Mouse (Mus musculus) midbrain, embryonic 16.5 days (tissue): Measurements from ENCODE around the gene Pik3ip1. TPM values are rescaled to one million over a fixed set of nuclear protein-coding genes. Genes with fewer than 3 reads are reported as not detected.

Experiments used
- ATAC-seq: fragments of 200-750 bp; cut with Nextera tagmentation; 2 replicates; pipeline ENCODE4 v1.8.0; 2017; ENCODE audit warnings: moderate TSS enrichment
- H3K27ac ChIP-seq: fragments of 300-500 bp; sonication (generic); 2 replicates; pipeline ENCODE4 v1.5.1; 2014; ENCODE audit warnings: mild to moderate bottlenecking, low read length, mixed read lengths
- H3K27me3 ChIP-seq: fragments of 300-500 bp; sonication (generic); 2 replicates; pipeline ENCODE4 v1.6.1; 2014; ENCODE audit warnings: low read depth, low read length, mixed read lengths; ENCODE audit not compliant: control insufficient read depth, insufficient read depth
- H3K36me3 ChIP-seq: fragments of 300-500 bp; sonication (generic); 2 replicates; pipeline ENCODE4 v1.6.1; 2014; ENCODE audit warnings: mild to moderate bottlenecking, low read length, moderate library complexity, mixed read lengths; ENCODE audit not compliant: control insufficient read depth, insufficient read depth
- H3K4me1 ChIP-seq: fragments of 300-500 bp; sonication (generic); 2 replicates; pipeline ENCODE4 v1.6.1; 2014; ENCODE audit warnings: mild to moderate bottlenecking, low read length, mixed read lengths; ENCODE audit not compliant: control insufficient read depth, insufficient read depth
- H3K4me2 ChIP-seq: fragments of 300-500 bp; sonication (generic); 2 replicates; pipeline ENCODE4 v1.6.1; 2014; ENCODE audit warnings: mild to moderate bottlenecking, low read length, mixed read lengths
- H3K4me3 ChIP-seq: fragments of 300-500 bp; sonication (generic); 2 replicates; pipeline ENCODE4 v1.5.1; 2014; ENCODE audit warnings: low read depth, mild to moderate bottlenecking, low read length, moderate library complexity, mixed read lengths
- H3K9ac ChIP-seq: fragments of 300-500 bp; sonication (generic); 2 replicates; pipeline ENCODE4 v1.6.1; 2014; ENCODE audit warnings: low read depth, low read length, mixed read lengths
- H3K9me3 ChIP-seq: fragments of 300-500 bp; sonication (generic); replicated peaks from 2 replicates; pipeline ENCODE4 v1.6.1; 2014; ENCODE audit warnings: mild to moderate bottlenecking, low read length, mixed read lengths; ENCODE audit not compliant: control insufficient read depth, poor library complexity, severe bottlenecking
- WGBS: fragments of 180-500 bp; shearing (Covaris S2); extraction: QIAGEN DNeasy Blood & Tissue Kit; methylation state at CpG from one replicate; pipeline ENCODE4 v1.1.7; 2014; 5-methylcytosine and 5-hydroxymethylcytosine counted together
- polyA plus RNA-seq: library from polyadenylated mRNA; unstranded; fragments of >200 nt; fragmentation: Nextera tagmentation; extraction: Ambion mirVana; gene quantifications from 2 replicates; pipeline ENCODE4 v1.2.1, GENCODE M21; 2015

The Pik3ip1 gene
- polyA plus RNA-seq, 1 experiment from 2014 or later, result 29.5 TPM

- Histone ChIP-seq H3K27me3 (no peaks in the 10 kb centered on the region), H3K4me3 (no peak overlapping the region), H3K4me1 (peaks cover 28% of the 10 kb centered on the region), H3K4me2 (no peak overlapping the region), H3K9me3 (no peaks in the 10 kb centered on the region), H3K9ac (no peak overlapping the region), H3K36me3 (peaks cover 27% of the 10 kb centered on the region), H3K27ac (no peak overlapping the region)
- 83% methylated on average over 10 of the region's 10 CpGs for WGBS
- ATAC-seq, result no peak
Observed at GRCm38 (mm10) chr11:3297871-3298812, 32.1 kb upstream of the Pik3ip1 start.

- Histone ChIP-seq H3K27ac (no peak overlapping the region), H3K9ac (no peak overlapping the region), H3K27me3 (no peaks in the 10 kb centered on the region), H3K4me2 (no peak overlapping the region), H3K36me3 (peaks cover 27% of the 10 kb centered on the region), H3K4me3 (no peak overlapping the region), H3K9me3 (no peaks in the 10 kb centered on the region), H3K4me1 (peaks cover 22% of the 10 kb centered on the region)
- WGBS, result 91% methylated on average over 14 of the region's 14 CpGs
- ATAC-seq, result no peak
Observed at GRCm38 (mm10) chr11:3298813-3299185, 31.4 kb upstream of the Pik3ip1 start.

DNA sequence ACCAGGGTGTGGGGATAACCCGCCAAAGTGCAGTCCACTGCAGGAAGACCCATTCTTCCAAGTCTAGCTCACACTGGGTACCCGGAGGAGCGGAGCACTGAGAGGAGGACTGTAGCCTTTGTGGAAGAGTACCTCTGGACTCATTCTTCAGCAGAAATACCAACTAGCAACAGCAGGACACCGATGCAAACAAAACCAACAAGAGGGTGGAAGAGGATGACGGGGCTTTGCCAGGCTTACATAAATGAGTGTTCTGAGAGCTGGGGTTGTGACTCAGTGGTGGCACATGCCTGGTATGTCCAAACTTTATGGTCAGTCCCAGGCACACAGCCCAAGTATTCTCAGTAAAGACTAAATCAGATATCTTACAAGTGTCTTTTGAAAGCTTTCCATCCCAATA is 29.1 kb upstream of the Pik3ip1 start:
- Histone ChIP-seq H3K4me2 (no peak overlapping the region), H3K4me1 (peaks cover 2% of the 10 kb centered on the region), H3K4me3 (no peak overlapping the region), H3K27ac (no peak overlapping the region), H3K9ac (no peak overlapping the region), H3K27me3 (no peaks in the 10 kb centered on the region), H3K9me3 (no peaks in the 10 kb centered on the region), H3K36me3 (peaks cover 28% of the 10 kb centered on the region)
- no peak for ATAC-seq
- WGBS, result 96% methylated on average over 5 of the region's 5 CpGs

GRCm38 (mm10) chr11:3302385-3302784 is 27.8 kb upstream of the Pik3ip1 start:
- H3K27me3 ChIP-seq, result no peaks in the 10 kb centered on the region
- ATAC-seq, result no peak
- no peak overlapping the region for H3K27ac ChIP-seq
- H3K36me3 ChIP-seq, result peaks cover 39% of the 10 kb centered on the region
- H3K4me1 ChIP-seq, result no peaks in the 10 kb centered on the region
- H3K9ac ChIP-seq, result no peak overlapping the region
- WGBS, result 90% methylated on average over 4 of the region's 4 CpGs
- no peaks in the 10 kb centered on the region for H3K9me3 ChIP-seq
- no peak overlapping the region for H3K4me2 ChIP-seq
- H3K4me3 ChIP-seq, result no peak overlapping the region

DNA sequence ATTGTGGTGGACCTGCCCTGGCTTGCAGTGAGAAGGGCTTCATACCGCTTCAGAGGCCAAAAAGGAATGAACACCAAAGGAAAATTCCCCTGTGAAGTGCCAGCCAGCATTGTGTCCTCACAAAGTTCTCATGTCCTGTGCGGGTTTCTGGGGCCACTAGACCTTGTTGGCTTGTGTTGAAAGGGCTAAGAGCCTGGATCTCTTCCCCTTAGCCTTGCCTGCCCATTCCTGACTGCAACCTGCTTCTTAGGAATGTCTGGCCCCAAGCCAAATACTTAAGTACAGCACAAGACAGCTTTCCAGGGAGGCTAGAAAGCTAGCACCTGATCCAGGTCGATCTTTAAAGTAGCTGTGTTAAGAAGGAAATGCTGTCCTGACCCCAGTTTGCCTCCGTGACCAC is 27.4 kb upstream of the Pik3ip1 start:
- Histone ChIP-seq H3K9me3 (no peaks in the 10 kb centered on the region), H3K27me3 (no peaks in the 10 kb centered on the region), H3K9ac (no peak overlapping the region), H3K4me1 (no peaks in the 10 kb centered on the region), H3K27ac (no peak overlapping the region), H3K4me2 (no peak overlapping the region), H3K4me3 (no peak overlapping the region), H3K36me3 (peaks cover 40% of the 10 kb centered on the region)
- no peak for ATAC-seq
- WGBS, result 79% methylated on average over 4 of the region's 4 CpGs

DNA sequence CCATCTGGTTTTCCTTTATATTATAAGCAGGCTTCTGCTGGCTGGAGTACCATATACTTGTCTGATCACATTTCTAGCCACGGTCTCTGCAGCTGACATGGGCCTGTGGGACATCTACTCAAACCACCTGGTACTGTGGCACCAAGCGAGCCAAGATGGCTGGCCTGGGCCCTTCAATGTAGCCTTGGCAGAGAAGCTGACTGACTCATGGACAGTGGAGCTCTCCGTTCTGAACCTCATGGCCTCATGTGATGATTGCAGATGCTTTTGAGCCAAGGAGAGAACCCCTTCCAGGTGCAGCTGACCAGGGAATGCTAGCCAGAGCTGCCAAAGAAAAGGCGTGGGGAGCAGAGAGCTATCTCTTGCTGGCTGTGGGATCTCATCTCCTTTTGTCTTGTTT is 24.4 kb upstream of the Pik3ip1 start:
- Histone ChIP-seq H3K4me2 (no peak overlapping the region), H3K36me3 (peaks cover 44% of the 10 kb centered on the region), H3K27ac (no peak overlapping the region), H3K9ac (no peak overlapping the region), H3K4me3 (no peak overlapping the region), H3K27me3 (no peaks in the 10 kb centered on the region), H3K9me3 (no peaks in the 10 kb centered on the region), H3K4me1 (no peaks in the 10 kb centered on the region)
- ATAC-seq, result no peak
- 95% methylated on average over 4 of the region's 4 CpGs for WGBS

GRCm38 (mm10) chr11:3307875-3308274 is 22.3 kb upstream of the Pik3ip1 start:
- no peak for ATAC-seq
- WGBS, result 90% methylated on average over 3 of the region's 3 CpGs
- Histone ChIP-seq H3K9ac (no peak overlapping the region), H3K9me3 (no peaks in the 10 kb centered on the region), H3K27me3 (no peaks in the 10 kb centered on the region), H3K27ac (no peak overlapping the region), H3K4me1 (no peaks in the 10 kb centered on the region), H3K36me3 (peaks cover 45% of the 10 kb centered on the region), H3K4me2 (no peak overlapping the region), H3K4me3 (no peak overlapping the region)

- Histone ChIP-seq H3K4me3 (no peak overlapping the region), H3K4me2 (no peak overlapping the region), H3K27ac (no peak overlapping the region), H3K4me1 (no peaks in the 10 kb centered on the region), H3K36me3 (peaks cover 42% of the 10 kb centered on the region), H3K27me3 (no peaks in the 10 kb centered on the region), H3K9ac (no peak overlapping the region), H3K9me3 (no peaks in the 10 kb centered on the region)
- ATAC-seq, result no peak
- WGBS, result 94% methylated on average over 4 of the region's 4 CpGs
Observed at GRCm38 (mm10) chr11:3309884-3310283, 20.3 kb upstream of the Pik3ip1 start.

- H3K4me3 ChIP-seq, result no peak overlapping the region
- no peak overlapping the region for H3K27ac ChIP-seq
- H3K36me3 ChIP-seq, result peaks cover 37% of the 10 kb centered on the region
- no peaks in the 10 kb centered on the region for H3K4me1 ChIP-seq
- H3K4me2 ChIP-seq, result no peak overlapping the region
- H3K9me3 ChIP-seq, result no peaks in the 10 kb centered on the region
- H3K27me3 ChIP-seq, result no peaks in the 10 kb centered on the region
- no peak overlapping the region for H3K9ac ChIP-seq
- WGBS, result 92% methylated on average over 10 of the region's 10 CpGs
- no peak for ATAC-seq
Observed at GRCm38 (mm10) chr11:3310789-3311585, 19.2 kb upstream of the Pik3ip1 start.
